In the genomic region with DNA sequence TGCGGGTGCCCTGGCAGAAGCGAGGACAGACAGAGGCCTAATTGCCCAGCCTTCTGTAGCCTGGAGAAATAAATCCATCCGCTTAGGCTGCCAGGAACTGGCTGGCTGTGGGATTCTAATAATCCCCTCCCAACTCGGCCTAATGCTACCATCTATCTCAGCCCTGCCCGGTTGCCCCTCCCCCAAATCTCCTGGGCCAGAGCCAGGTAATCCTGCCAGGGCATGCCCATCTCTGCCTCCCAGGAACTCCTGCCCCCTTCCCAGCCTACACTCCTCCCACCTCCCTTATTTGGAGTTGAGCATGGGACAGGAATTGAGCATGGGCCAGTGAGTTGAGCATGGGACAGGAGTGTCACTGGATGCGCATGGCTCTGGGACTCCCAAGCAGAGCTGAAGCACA, we compare ENCODE assay signal across 15 mouse cellular contexts. TPM values are rescaled to one million over a fixed set of nuclear protein-coding genes. Genes with fewer than 3 reads are reported as not detected.
DNase-seq lines count a peak whose midpoint lies in the region; ATAC-seq and TF ChIP-seq lines count a peak whose summit lies in the region.
"Had no signal": no experiment of that assay in that cellular context is flagged by ENCODE, and none has a peak within 500 bp of the region (broad histone marks: within the 10 kb centered on the region; RNA-seq: fewer than 3 reads in every experiment).

No protein-coding gene starts in this region.

- H3K9ac ChIP-seq in hindbrain, postnatal 0 days (replicated peaks; ENCODE audit: low read length) = no peak overlapping the region; the same call in 1 of the 2 replicates
- H3K9ac ChIP-seq in stomach, embryonic 15.5 days = no peak overlapping the region
- H3K9ac ChIP-seq: embryonic facial prominence, embryonic 12.5 days; limb, embryonic 13.5 days had no signal

- no peaks in the 10 kb centered on the region for H3K9me3 ChIP-seq in hindbrain, postnatal 0 days (ENCODE audit: low read length)
- no peaks in the 10 kb centered on the region for H3K9me3 ChIP-seq in stomach, embryonic 15.5 days
- H3K9me3 ChIP-seq: embryonic facial prominence, embryonic 12.5 days; limb, embryonic 13.5 days had no signal

- no peak overlapping the region for H3K4me2 ChIP-seq in hindbrain, postnatal 0 days (ENCODE audit: low read depth, low read length)
- H3K4me2 ChIP-seq in stomach, embryonic 15.5 days = no peak overlapping the region
- H3K4me2 ChIP-seq: embryonic facial prominence, embryonic 12.5 days; limb, embryonic 13.5 days had no signal

- TF ChIP-seq CTCF in hindbrain, postnatal 0 days (IDR thresholded peaks at IDR 0.05; ENCODE audit: low read depth) = no peak

- ATAC-seq in hindbrain, postnatal 0 days = peak; percentile 11; the same call in 1 of the 2 replicates
- ATAC-seq in stomach, embryonic 15.5 days (ENCODE audit: insufficient read depth, low FRiP score, low read depth) = 0 out of 2 replicates have a peak, but pooled peaks have one; percentile 27

- no peaks in the 10 kb centered on the region for H3K36me3 ChIP-seq in hindbrain, postnatal 0 days (ENCODE audit: insufficient read depth, low read length)
- no peaks in the 10 kb centered on the region for H3K36me3 ChIP-seq in stomach, embryonic 15.5 days
- H3K36me3 ChIP-seq: embryonic facial prominence, embryonic 12.5 days had no signal

- peak; percentile 47 for DNase-seq in heart, postnatal 4 days
- DNase-seq in heart, postnatal 10 days = no peak
- peak; percentile 54 to 68 for DNase-seq in right cerebral cortex, postnatal 10 days (ENCODE audit: low spot score in 2 of 2)
- no peak for DNase-seq in right cerebral cortex, adult 18-20 months
- DNase-seq in hindbrain, postnatal 0 days (ENCODE audit: low spot score) = peak; percentile 71
- no peak for DNase-seq in left cerebral cortex, adult 9 months (ENCODE audit: low spot score in 2 of 2)
- DNase-seq in right cerebral cortex, adult 2 months (ENCODE audit: low spot score in 2 of 2) = no peak
- DNase-seq: kidney, postnatal 36 days had no signal

- peaks cover 8% of the 10 kb centered on the region for H3K4me1 ChIP-seq in hindbrain, postnatal 0 days (ENCODE audit: insufficient read depth, low read length)
- H3K4me1 ChIP-seq in stomach, embryonic 15.5 days = peaks cover 19% of the 10 kb centered on the region

- H3K4me3 ChIP-seq in hindbrain, postnatal 0 days (ENCODE audit: low read length) = no peak overlapping the region
- no peak overlapping the region for H3K4me3 ChIP-seq in stomach, embryonic 15.5 days (replicated peaks)
- H3K4me3 ChIP-seq: embryonic facial prominence, embryonic 12.5 days; limb, embryonic 13.5 days had no signal

- 0 out of 2 replicates have a peak overlapping the region, but pooled peaks have one; percentile 5 for H3K27ac ChIP-seq in hindbrain, postnatal 0 days
- H3K27ac ChIP-seq in stomach, embryonic 15.5 days = peak overlapping the region; percentile 8; the same call in 1 of the 2 replicates
- H3K27ac ChIP-seq: embryonic facial prominence, embryonic 12.5 days; limb, embryonic 13.5 days; macrophage had no signal

- 32% methylated on average over 6 of the region's 6 CpGs for WGBS in hindbrain, postnatal 0 days
- WGBS in stomach, embryonic 15.5 days = 49% methylated on average over 6 of the region's 6 CpGs

- intact Hi-C loops in heart, postnatal 10 days (cut with DNase I) = loop anchor here (2.0 kb wide), 1 partner anchor 13 kb away; no protein-coding TSS in a partner anchor

- no peaks in the 10 kb centered on the region for H3K27me3 ChIP-seq in hindbrain, postnatal 0 days (ENCODE audit: insufficient read depth, low read length)
- H3K27me3 ChIP-seq in stomach, embryonic 15.5 days (replicated peaks) = no peaks in the 10 kb centered on the region
- H3K27me3 ChIP-seq: embryonic facial prominence, embryonic 12.5 days had no signal

RNA-seq across cellular contexts. Expression of a gene that starts 36.0 kb away (rescaled TPM):
- total RNA-seq in heart, postnatal 4 days (2021) = 1 to 10 TPM; 1.3 to 1.4 TPM
- under 1 TPM; 0.35 to 0.62 TPM for total RNA-seq in heart, postnatal 10 days (2021)
- 2.3 and 3.3 TPM in 2 replicates for total RNA-seq in hindbrain, postnatal 0 days (2014; rRNA removed)
- 2.3 TPM in 2 replicates for polyA plus RNA-seq in hindbrain, postnatal 0 days (2015; fragmentation: Nextera tagmentation; extraction: Ambion mirVana)
- 0.58 and 0.78 TPM in 2 replicates for polyA plus RNA-seq in stomach, embryonic 15.5 days (2015; fragmentation: Nextera tagmentation; extraction: Ambion mirVana)
- total RNA-seq: gastrocnemius, adult 8-10 months; hematopoietic stem cell, adult 5-6 weeks; neutrophil, adult 5-6 weeks had no signal
- polyA plus RNA-seq: macrophage had no signal

RNA-seq across cellular contexts. Expression of a gene that starts 48.6 kb away (rescaled TPM):
- 10 to 100 TPM; 40.7 to 42.6 TPM for total RNA-seq in heart, postnatal 4 days (2021)
- total RNA-seq in heart, postnatal 10 days (2021) = 10 to 100 TPM; 40.9 to 43.1 TPM
- 40.5 and 47.6 TPM in 2 replicates for total RNA-seq in hindbrain, postnatal 0 days (2014; rRNA removed)
- 26.7 and 26.8 TPM in 2 replicates for polyA plus RNA-seq in hindbrain, postnatal 0 days (2015; fragmentation: Nextera tagmentation; extraction: Ambion mirVana)
- 18.4 and 18.8 TPM in 2 replicates for polyA plus RNA-seq in stomach, embryonic 15.5 days (2015; fragmentation: Nextera tagmentation; extraction: Ambion mirVana)

RNA-seq across cellular contexts. Expression of a gene that starts 53.8 kb away (rescaled TPM):
- 100 to 1,000 TPM; 440 to 487 TPM for total RNA-seq in heart, postnatal 4 days (2021)
- total RNA-seq in heart, postnatal 10 days (2021) = 100 to 1,000 TPM; 380 to 408 TPM
- total RNA-seq in hindbrain, postnatal 0 days (2014; rRNA removed) = 526 and 754 TPM in 2 replicates
- 456 and 459 TPM in 2 replicates for polyA plus RNA-seq in hindbrain, postnatal 0 days (2015; fragmentation: Nextera tagmentation; extraction: Ambion mirVana)
- 765 and 776 TPM in 2 replicates for polyA plus RNA-seq in stomach, embryonic 15.5 days (2015; fragmentation: Nextera tagmentation; extraction: Ambion mirVana)

Comparison
In these comparisons a context has a peak if more than half of its experiments do, and no peak if none do; other contexts are left out.
1. DNase-seq: peak in heart, postnatal 4 days (single experiment), right cerebral cortex, postnatal 10 days (2 of 2) and hindbrain, postnatal 0 days (single experiment); none in heart, postnatal 10 days (0 of 2), right cerebral cortex, adult 18-20 months (single experiment), left cerebral cortex, adult 9 months (0 of 2) and right cerebral cortex, adult 2 months (0 of 2).